Mouse (Mus musculus) C2C12 (cell line): ENCODE measurements around the gene Gm47996. TPM values are rescaled to one million over a fixed set of nuclear protein-coding genes. Genes with fewer than 3 reads are reported as not detected.

Experiments used
- H3K27me3 ChIP-seq: one replicate; pipeline ENCODE4 v1.6.1; 2011; ENCODE audit not compliant: control insufficient read depth, insufficient read depth, insufficient read length
- H3K36me3 ChIP-seq: one replicate; pipeline ENCODE4 v1.6.1; 2011; ENCODE audit not compliant: control insufficient read depth, insufficient read depth
- H3K4me3 ChIP-seq: one replicate; pipeline ENCODE4 v1.5.1; 2011; ENCODE audit warnings: mild to moderate bottlenecking, control low read depth; ENCODE audit not compliant: poor library complexity, insufficient read depth, severe bottlenecking
- H3K79me2 ChIP-seq: one replicate; pipeline ENCODE4 v1.6.1; 2011; ENCODE audit not compliant: control insufficient read depth, insufficient read depth
- H3K79me3 ChIP-seq: one replicate; pipeline ENCODE4 v1.6.1; 2011; ENCODE audit warnings: low read depth, control low read depth
- H3ac ChIP-seq: one replicate; pipeline ENCODE3; 2011; ENCODE audit warnings: low read depth; ENCODE audit not compliant: control insufficient read depth, insufficient read length
- CEBPB ChIP-seq: IDR thresholded peaks from one replicate; pipeline ENCODE4 v1.6.1; 2011; ENCODE audit warnings: low read depth, mild to moderate bottlenecking, control low read depth, moderate library complexity
- CTCF ChIP-seq: IDR thresholded peaks from one replicate; pipeline ENCODE4 v1.5.1; 2011; ENCODE audit not compliant: control insufficient read depth, insufficient read depth, insufficient read length
- FOSL1 ChIP-seq: IDR thresholded peaks from one replicate; pipeline ENCODE4 v1.8.0; 2011; ENCODE audit warnings: mild to moderate bottlenecking, low read length; ENCODE audit not compliant: poor library complexity, insufficient read depth, severe bottlenecking
- MAX ChIP-seq: IDR thresholded peaks from one replicate; pipeline ENCODE4 v1.6.1; 2011; ENCODE audit warnings: mild to moderate bottlenecking, control low read depth
- MYOD1 ChIP-seq: IDR thresholded peaks from one replicate; pipeline ENCODE4 v1.6.1; 2011; ENCODE audit warnings: low read depth; ENCODE audit not compliant: control insufficient read depth, insufficient read length
- MYOG ChIP-seq: IDR thresholded peaks from one replicate; pipeline ENCODE4 v1.6.1; 2011; ENCODE audit not compliant: control insufficient read depth, insufficient read length; ENCODE audit errors: extremely low read depth
- USF1 ChIP-seq: IDR thresholded peaks from one replicate; pipeline ENCODE4 v1.6.1; 2011; ENCODE audit warnings: low read depth, mild to moderate bottlenecking, control low read depth, moderate library complexity
- polyA plus RNA-seq: library from polyadenylated mRNA; unstranded; fragments of >200 nt; fragmentation: generic; extraction: Trizol; gene quantifications from one replicate; pipeline ENCODE4 v1.2.1, GENCODE M21; 2012; ENCODE audit warnings: missing spikeins

Gene Gm47996
- polyA plus RNA-seq, 1 experiment = not detected

- TF ChIP-seq CTCF (no peak), CEBPB (no peak), FOSL1 (no peak), MAX (no peak), MYOG (no peak), MYOD1 (no peak), USF1 (no peak)
- Histone ChIP-seq H3K36me3 (peaks cover 16% of the 10 kb centered on the region), H3K79me3 (no peaks in the 10 kb centered on the region), H3K4me3 (no peak overlapping the region), H3K27me3 (no peaks in the 10 kb centered on the region), H3ac (no peak overlapping the region), H3K79me2 (peaks cover 9% of the 10 kb centered on the region)
Observed at GRCm38 (mm10) chr1:151244761-151245160, 34.8 kb downstream of the Gm47996 start.

- no peaks in the 10 kb centered on the region for H3K79me3 ChIP-seq
- H3K79me2 ChIP-seq = peaks cover 14% of the 10 kb centered on the region
- TF ChIP-seq MAX (no peak), MYOG (no peak), CEBPB (no peak), MYOD1 (no peak), FOSL1 (no peak), USF1 (no peak), CTCF (no peak)
- H3K27me3 ChIP-seq = no peaks in the 10 kb centered on the region
- H3K4me3 ChIP-seq = no peak overlapping the region
- peaks cover 16% of the 10 kb centered on the region for H3K36me3 ChIP-seq
- H3ac ChIP-seq = no peak overlapping the region
Observed at GRCm38 (mm10) chr1:151245165-151245564, 35.2 kb downstream of the Gm47996 start.

GRCm38 (mm10) chr1:151245846-151246245 lies 35.9 kb downstream of the Gm47996 start:
- TF ChIP-seq CTCF = no peak
- no peak for TF ChIP-seq CEBPB
- TF ChIP-seq USF1 = no peak
- no peak for TF ChIP-seq MYOG
- TF ChIP-seq MYOD1 = no peak
- no peak for TF ChIP-seq FOSL1
- Histone ChIP-seq H3K36me3 (peaks cover 16% of the 10 kb centered on the region), H3K27me3 (no peaks in the 10 kb centered on the region), H3K79me3 (no peaks in the 10 kb centered on the region), H3ac (no peak overlapping the region), H3K79me2 (peaks cover 15% of the 10 kb centered on the region), H3K4me3 (no peak overlapping the region)

GRCm38 (mm10) chr1:151250109-151250508 lies 40.2 kb downstream of the Gm47996 start:
- peaks cover 9% of the 10 kb centered on the region for H3K36me3 ChIP-seq
- no peaks in the 10 kb centered on the region for H3K79me3 ChIP-seq
- H3ac ChIP-seq = no peak overlapping the region
- no peaks in the 10 kb centered on the region for H3K27me3 ChIP-seq
- peak overlapping the region; percentile 0 for H3K4me3 ChIP-seq
- TF ChIP-seq MYOD1 = no peak
- no peak for TF ChIP-seq MAX
- TF ChIP-seq FOSL1 = no peak
- TF ChIP-seq CTCF = no peak
- no peak for TF ChIP-seq CEBPB
- H3K79me2 ChIP-seq = peaks cover 15% of the 10 kb centered on the region

DNA sequence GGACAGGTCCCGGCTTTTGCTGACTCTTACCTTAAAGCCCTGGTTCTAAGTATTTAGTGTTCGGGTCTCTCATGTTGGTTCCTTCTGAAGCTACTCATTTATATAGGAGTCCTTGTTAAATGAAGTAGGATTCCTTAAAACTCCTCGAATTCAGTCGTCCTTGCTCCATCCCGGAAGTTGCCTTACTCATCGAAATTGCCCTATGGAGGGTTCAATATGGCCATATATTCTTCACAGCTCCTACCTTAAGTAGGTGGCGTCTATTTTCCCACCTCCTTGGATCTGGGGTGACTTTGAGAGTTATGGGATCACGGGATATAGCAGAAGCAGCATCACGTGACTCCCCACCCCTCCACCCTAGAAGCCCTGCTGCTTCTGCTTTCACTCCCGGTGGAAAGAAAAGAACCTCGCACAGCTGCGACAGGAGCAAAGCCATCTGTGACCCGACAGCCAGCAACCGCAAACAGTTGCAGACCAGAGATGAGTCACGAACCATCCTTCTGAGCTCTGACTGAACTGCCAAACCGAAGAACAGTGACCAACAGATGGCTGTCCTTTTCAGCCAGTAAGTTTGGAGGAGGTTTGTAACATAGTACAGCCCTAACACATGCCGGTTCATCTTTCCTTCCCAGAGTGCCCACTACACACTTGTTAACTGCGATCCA lies 40.7 kb downstream of the Gm47996 start:
- no peaks in the 10 kb centered on the region for H3K27me3 ChIP-seq
- peaks cover 15% of the 10 kb centered on the region for H3K79me2 ChIP-seq
- H3K79me3 ChIP-seq = no peaks in the 10 kb centered on the region
- peak; percentile 99 for TF ChIP-seq USF1
- TF ChIP-seq MYOD1 = peak; percentile 96
- no peak for TF ChIP-seq CTCF
- no peak for TF ChIP-seq MYOG
- TF ChIP-seq MAX = peak; percentile 67
- TF ChIP-seq CEBPB = no peak
- peak; percentile 32 for TF ChIP-seq FOSL1
- H3ac ChIP-seq = peak overlapping the region; percentile 57
- H3K4me3 ChIP-seq = no peak overlapping the region
- H3K36me3 ChIP-seq = peaks cover 8% of the 10 kb centered on the region

- H3K79me2 ChIP-seq = peaks cover 15% of the 10 kb centered on the region
- no peaks in the 10 kb centered on the region for H3K27me3 ChIP-seq
- H3ac ChIP-seq = peak overlapping the region; percentile 57
- H3K4me3 ChIP-seq = no peak overlapping the region
- no peak for TF ChIP-seq USF1
- TF ChIP-seq MAX = no peak
- peaks cover 8% of the 10 kb centered on the region for H3K36me3 ChIP-seq
- no peaks in the 10 kb centered on the region for H3K79me3 ChIP-seq
Observed at GRCm38 (mm10) chr1:151251194-151252010, 41.5 kb downstream of the Gm47996 start.
